Mouse (Mus musculus) midbrain, embryonic 10.5 days (tissue): Measurements from ENCODE around the gene Pigu. TPM values are rescaled to one million over a fixed set of nuclear protein-coding genes. Genes with fewer than 3 reads are reported as not detected.
A peak's percentile ranks its signal among the peaks of the same experiment; 100 is the strongest.

Source experiments
- DNase-seq: peaks from one replicate; pipeline ENCODE4 v3.0.0-alpha.2; 2017; ENCODE audit warnings: low spot score
- H3K27ac ChIP-seq: fragments of 300-500 bp; sonication (generic); replicated peaks from 2 replicates; pipeline ENCODE4 v1.5.1; 2016; ENCODE audit warnings: mild to moderate bottlenecking
- H3K27me3 ChIP-seq: fragments of 300-500 bp; sonication (generic); 2 replicates; pipeline ENCODE4 v1.6.1; 2016; ENCODE audit warnings: low read depth, mild to moderate bottlenecking; ENCODE audit not compliant: poor library complexity, severe bottlenecking
- H3K36me3 ChIP-seq: fragments of 300-500 bp; sonication (generic); 2 replicates; pipeline ENCODE4 v1.6.1; 2016; ENCODE audit warnings: mild to moderate bottlenecking, moderate library complexity
- H3K4me1 ChIP-seq: fragments of 300-500 bp; sonication (generic); 2 replicates; pipeline ENCODE4 v1.6.1; 2016
- H3K4me3 ChIP-seq: fragments of 300-500 bp; sonication (generic); 2 replicates; pipeline ENCODE4 v1.5.1; 2016; ENCODE audit warnings: mild to moderate bottlenecking, moderate library complexity
- H3K9me3 ChIP-seq: fragments of 300-500 bp; sonication (generic); replicated peaks from 2 replicates; pipeline ENCODE4 v1.6.1; 2016; ENCODE audit warnings: mild to moderate bottlenecking
- WGBS: fragments of 180-500 bp; shearing (Covaris S2); methylation state at CpG from one replicate; pipeline ENCODE4 v1.1.7; 2016; 5-methylcytosine and 5-hydroxymethylcytosine counted together
- microRNA counts: library from miRNA; unstranded; fragments of <30 nt; microRNA quantifications from one replicate; lab custom pipeline; 2017
- microRNA-seq: library from miRNA; unstranded; fragments of <30 nt; microRNA quantifications from one replicate; pipeline ENCODE4, GENCODE M21; 2017
- polyA plus RNA-seq: library from polyadenylated mRNA; unstranded; fragments of >200 nt; fragmentation: Nextera tagmentation; extraction: Ambion mirVana; gene quantifications from 2 replicates; pipeline ENCODE4 v1.2.1, GENCODE M21; 2016

Gene Pigu
- polyA plus RNA-seq, 1 experiment from 2014 or later = 57.1 TPM

- H3K4me1 ChIP-seq = peaks cover 15% of the 10 kb centered on the region
- WGBS = 80% methylated on average over 4 of the region's 4 CpGs
- H3K27me3 ChIP-seq = no peaks in the 10 kb centered on the region
- H3K4me3 ChIP-seq = no peak overlapping the region
- no peak for DNase-seq
- H3K9me3 ChIP-seq = no peaks in the 10 kb centered on the region
- H3K27ac ChIP-seq = no peak overlapping the region
- peaks cover 50% of the 10 kb centered on the region for H3K36me3 ChIP-seq
Measured at GRCm38 (mm10) chr2:155240915-155241314, 116.3 kb downstream of the Pigu start.

DNA sequence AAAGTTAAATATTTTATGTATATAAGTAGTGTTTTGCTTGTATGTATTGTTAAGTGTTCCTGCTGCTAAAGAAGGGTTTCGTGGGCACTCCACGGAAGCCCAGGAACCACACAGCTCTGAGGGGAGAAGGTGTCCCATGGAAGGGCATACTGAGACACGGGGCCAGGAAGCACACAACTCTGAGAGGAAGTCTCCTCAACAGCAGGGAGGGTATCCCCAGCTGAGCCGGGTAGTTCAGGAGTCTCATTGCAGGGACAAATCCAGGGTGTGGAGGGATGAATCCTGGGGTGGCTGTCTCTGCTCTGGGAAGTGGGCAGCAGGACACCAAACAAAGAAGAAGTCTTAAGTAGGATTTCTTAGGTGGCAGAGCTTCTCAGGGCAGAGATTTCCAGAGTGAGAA is 120.0 kb downstream of the Pigu start:
- peaks cover 14% of the 10 kb centered on the region for H3K36me3 ChIP-seq
- 22% methylated on average over 4 of the region's 4 CpGs for WGBS
- H3K27me3 ChIP-seq = no peaks in the 10 kb centered on the region
- H3K4me1 ChIP-seq = peaks cover 25% of the 10 kb centered on the region
- no peaks in the 10 kb centered on the region for H3K9me3 ChIP-seq
- H3K4me3 ChIP-seq = peak overlapping the region; percentile 72
- no peak for DNase-seq
- H3K27ac ChIP-seq = peak overlapping the region; percentile 94

DNA sequence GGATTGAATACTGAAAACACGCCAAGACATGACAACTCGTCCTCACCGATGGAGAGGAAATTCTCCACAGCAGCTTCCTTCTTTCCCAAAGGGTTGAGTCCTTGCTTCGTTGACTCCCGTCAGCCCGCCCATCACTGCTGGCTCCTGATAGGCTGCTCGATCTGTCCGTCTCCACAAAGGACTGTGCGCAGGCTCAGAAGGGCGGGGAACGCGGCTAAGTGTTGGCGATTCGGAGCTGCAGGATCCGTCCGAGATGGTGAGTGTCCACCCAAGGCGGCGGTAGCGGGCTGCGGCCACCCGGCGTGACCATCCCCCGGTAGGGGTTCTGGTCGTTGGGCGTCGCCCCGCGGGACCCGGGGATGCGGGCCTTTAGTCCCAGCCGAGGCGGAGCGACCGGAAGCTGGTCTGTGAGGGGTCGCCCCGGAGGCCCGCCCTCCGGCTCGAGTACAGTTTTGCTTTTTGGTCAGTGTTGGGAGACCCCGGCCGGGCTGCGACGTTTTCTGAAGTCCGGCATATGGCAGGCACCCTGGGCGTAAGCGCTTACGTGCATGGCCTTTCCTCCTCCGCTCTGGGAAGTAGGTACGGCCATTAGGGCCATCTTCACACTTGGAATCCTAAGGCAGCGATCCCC is 120.8 kb downstream of the Pigu start, which contains the start of gene Dynlrb1:
Dynlrb1 (plus strand) TSS at position 172 of the 631 bp plus-strand sequence.
- Histone ChIP-seq H3K4me3 (peak within 1 kb of the TSS; percentile 72), H3K4me1 (peaks cover 25% of the 10 kb centered on the region), H3K27me3 (no peaks in the 10 kb centered on the region), H3K27ac (peak within 1 kb of the TSS; percentile 94), H3K36me3 (peaks cover 8% of the 10 kb centered on the region), H3K9me3 (no peaks in the 10 kb centered on the region)
- under 1% methylated on average over 50 of the region's 50 CpGs for WGBS
- DNase-seq = peak; percentile 97

GRCm38 (mm10) chr2:155235746-155236361 is 121.4 kb downstream of the Pigu start:
- Histone ChIP-seq H3K27ac (peak overlapping the region; percentile 94), H3K4me3 (peak overlapping the region; percentile 72), H3K36me3 (peaks cover 2% of the 10 kb centered on the region; the same call in 1 of the 2 replicates), H3K27me3 (no peaks in the 10 kb centered on the region), H3K4me1 (peaks cover 25% of the 10 kb centered on the region), H3K9me3 (no peaks in the 10 kb centered on the region)
- WGBS = 7% methylated on average over 13 of the region's 13 CpGs
- DNase-seq = peak; percentile 15

MicroRNAs within 50 kb of the gene (microRNA counts, 519-probe panel; counts per million panel counts)
- microRNA mmu-miR-695 (lab: Ali Mortazavi, UCI) = not detected

Small RNA genes lying within 50 kb of the gene (microRNA-seq; reads per million reads assigned to microRNA genes)
- gene Mir695 = not detected

Other genes with a start within 250 kb of the Pigu start
- gene Itch, start 223.9 kb downstream of the Pigu start, polyA plus RNA-seq = 54.6 and 58.2 TPM in 2 replicates
- gene Dynlrb1, start 120.9 kb downstream of the Pigu start, polyA plus RNA-seq = 422 and 437 TPM in 2 replicates
- gene Map1lc3a, start 81.1 kb downstream of the Pigu start, polyA plus RNA-seq = 106 and 135 TPM in 2 replicates
- gene Trp53inp2, start 23.6 kb upstream of the Pigu start, polyA plus RNA-seq = 43.6 and 75.1 TPM in 2 replicates
- 20.8 and 22.3 TPM in 2 replicates for gene Ncoa6, start 116.5 kb upstream of the Pigu start, polyA plus RNA-seq
- 15.9 and 20.3 TPM in 2 replicates for gene Acss2, start 160.5 kb upstream of the Pigu start, polyA plus RNA-seq
- gene Ggt7, start 160.8 kb upstream of the Pigu start, polyA plus RNA-seq = 16.0 and 25.2 TPM in 2 replicates
- gene Gss, start 235.4 kb upstream of the Pigu start, polyA plus RNA-seq = 19.6 and 22.1 TPM in 2 replicates